Mouse (Mus musculus): ENCODE data around the gene Fstl3. TPM values are rescaled to one million over a fixed set of nuclear protein-coding genes. Genes with fewer than 3 reads are reported as not detected.
"Not testable (repeated sequence)": the region's sequence is repeated elsewhere in the genome, so short reads cannot be mapped to it uniquely, and the experiment has no call there.

The Fstl3 gene
- polyA plus RNA-seq, 1 experiment from 2014 or later = 1.9 TPM

DNA sequence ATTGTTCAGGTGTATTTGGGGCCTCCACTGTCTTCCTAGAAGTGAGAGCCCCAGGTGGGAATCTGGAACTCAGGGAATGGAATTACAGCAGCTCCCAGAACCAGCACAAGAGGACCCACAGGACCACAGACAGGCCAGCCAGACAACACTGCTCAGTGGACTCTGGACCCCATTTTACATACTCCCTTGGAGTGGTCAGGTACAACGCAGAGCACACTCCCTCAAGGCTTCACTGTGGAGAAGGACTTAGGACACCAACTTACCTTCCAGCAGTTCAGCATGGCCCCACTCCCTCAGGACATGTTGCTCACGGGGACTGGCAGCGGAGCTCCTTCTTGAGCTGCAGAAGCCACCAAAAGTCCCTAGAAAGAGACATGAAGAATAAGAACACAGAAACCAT is 31.7 kb upstream of the Fstl3 start:
- Histone ChIP-seq H3K4me3 (peak overlapping the region; percentile 77), H3K4me1 (peaks cover 10% of the 10 kb centered on the region)

DNA sequence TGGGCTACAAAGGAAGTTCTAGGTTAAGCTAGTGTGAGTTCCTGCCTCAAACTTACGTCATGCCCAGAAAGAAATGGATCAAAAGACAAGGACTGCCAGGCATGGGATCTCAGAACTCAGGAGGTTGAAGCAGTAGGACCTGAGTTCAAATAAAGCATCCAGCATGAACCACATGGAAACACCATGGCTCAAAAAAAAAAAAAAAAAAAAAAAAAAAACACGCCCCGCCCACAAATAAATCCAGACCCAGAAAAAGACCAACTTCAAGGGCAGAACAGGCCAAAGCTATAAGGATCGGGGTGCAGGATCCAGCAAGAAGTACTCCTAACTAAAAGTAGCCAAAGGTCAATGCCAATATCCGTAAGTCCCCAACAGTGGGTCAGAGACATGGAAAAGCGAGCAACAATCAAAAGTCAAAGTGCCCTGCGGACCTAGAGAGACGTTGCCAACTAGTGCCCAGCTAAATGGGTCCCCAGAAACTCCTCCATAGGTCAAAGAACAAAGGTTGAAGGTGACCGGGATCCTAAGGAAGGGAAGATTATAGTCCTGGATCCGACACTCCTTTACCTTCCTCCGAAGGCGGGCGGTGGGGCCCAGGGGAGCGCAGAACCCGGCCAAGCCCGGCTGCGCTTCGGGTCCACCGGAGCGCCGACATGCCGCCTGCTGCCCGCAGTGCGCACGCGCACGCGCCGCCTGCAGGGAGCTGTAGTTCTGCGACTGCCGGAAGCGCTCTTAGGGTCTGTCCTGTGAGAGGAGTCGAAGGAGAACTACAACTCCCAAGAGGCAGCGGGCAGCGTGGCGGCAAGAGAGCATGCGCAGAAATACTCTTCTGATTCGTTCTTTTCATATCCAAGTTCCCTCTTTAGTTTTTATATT is 30.9 kb upstream of the Fstl3 start, which contains the start of gene Polrmt:
Gene Polrmt, minus strand, starts transcription at position 684 of the 876 bp plus-strand sequence.
- Histone ChIP-seq H3K27ac (replicated peaks) (peak within 1 kb of the TSS; percentile 76), H3K36me3 (replicated peaks) (peaks cover 35% of the 10 kb centered on the region), H3K27me3 (replicated peaks; ENCODE audit: low read depth, poor library complexity, severe bottlenecking) (no peaks in the 10 kb centered on the region), H3K4me1 (peaks cover 10% of the 10 kb centered on the region), H3K4me3 (peak within 1 kb of the TSS; percentile 77), H3K9me3 (peaks cover 3% of the 10 kb centered on the region; the same call in 1 of the 2 replicates)
- DNase-seq (ENCODE audit: low spot score) = peak; percentile 97
- 3% methylated on average over 38 of the region's 38 CpGs for WGBS

More for the DNA sequence above, 31.7 kb upstream of the Fstl3 start:
- Histone ChIP-seq H3K36me3 (replicated peaks) (peaks cover 42% of the 10 kb centered on the region), H3K27ac (replicated peaks) (no peak overlapping the region), H3K27me3 (replicated peaks; ENCODE audit: low read depth, poor library complexity, severe bottlenecking) (no peaks in the 10 kb centered on the region), H3K9me3 (peaks cover 10% of the 10 kb centered on the region; the same call in 1 of the 2 replicates)
- no peak for DNase-seq (ENCODE audit: low spot score)
- 94% methylated on average over 3 of the region's 3 CpGs for WGBS

DNA sequence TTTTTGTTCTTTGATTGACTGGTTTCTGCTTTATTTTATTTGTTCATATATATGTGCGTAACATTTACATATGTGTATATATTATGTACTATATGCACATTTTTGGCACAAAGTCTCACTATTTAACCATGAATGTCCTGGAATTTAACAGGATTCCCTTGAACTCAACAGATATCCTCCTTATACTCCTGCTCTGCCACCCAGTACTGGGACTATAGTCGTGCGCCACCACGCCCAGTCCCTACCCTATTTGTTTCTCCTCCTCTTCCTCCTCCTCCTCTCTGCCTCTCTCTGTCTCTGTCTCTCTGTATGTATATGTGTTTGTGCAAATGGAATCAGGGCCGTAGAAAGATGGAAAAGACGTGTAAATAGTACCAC is 30.3 kb upstream of the Fstl3 start:
- peaks cover 10% of the 10 kb centered on the region for H3K4me1 ChIP-seq
- no peak for DNase-seq (ENCODE audit: low spot score)
- no peaks in the 10 kb centered on the region for H3K9me3 ChIP-seq
- H3K27me3 ChIP-seq (replicated peaks; ENCODE audit: low read depth, poor library complexity, severe bottlenecking) = no peaks in the 10 kb centered on the region
- H3K36me3 ChIP-seq (replicated peaks) = peaks cover 29% of the 10 kb centered on the region
- H3K27ac ChIP-seq (replicated peaks) = peak overlapping the region; percentile 76
- H3K4me3 ChIP-seq = peak overlapping the region; percentile 77
- 25% methylated on average over 6 of the region's 6 CpGs for WGBS

DNA sequence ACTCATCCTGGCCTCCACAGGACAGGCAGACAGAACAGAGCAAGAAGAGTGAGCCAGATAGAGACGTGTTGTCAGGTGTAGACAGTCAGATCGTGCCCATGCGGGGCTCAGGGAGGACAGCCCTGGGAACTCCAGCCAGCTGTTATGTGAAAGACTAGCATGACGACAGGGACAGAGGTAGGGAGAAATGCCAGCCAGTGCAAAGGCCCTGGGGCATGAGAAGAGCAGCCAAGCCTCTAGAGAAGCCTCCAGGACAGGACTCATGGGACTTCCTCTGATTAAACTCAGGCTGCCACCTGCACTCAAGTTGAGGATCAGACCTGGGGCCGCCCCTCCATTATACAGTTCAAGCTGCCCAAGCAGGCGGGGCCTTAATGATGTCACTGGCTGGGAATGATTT is 28.6 kb upstream of the Fstl3 start:
- Histone ChIP-seq H3K27ac (replicated peaks) (no peak overlapping the region), H3K9me3 (no peaks in the 10 kb centered on the region), H3K4me3 (no peak overlapping the region), H3K27me3 (replicated peaks; ENCODE audit: low read depth, poor library complexity, severe bottlenecking) (no peaks in the 10 kb centered on the region), H3K4me1 (peaks cover 10% of the 10 kb centered on the region), H3K36me3 (replicated peaks) (peaks cover 12% of the 10 kb centered on the region)
- DNase-seq (ENCODE audit: low spot score) = no peak
- WGBS = 80% methylated on average over 6 of the region's 6 CpGs

GRCm38 (mm10) chr10:79754856-79755516 is 22.1 kb upstream of the Fstl3 start, which contains the start of gene Fgf22:
Gene Fgf22, plus strand, starts transcription at chr10:79755076.
- 1% methylated on average over 36 of the region's 36 CpGs for WGBS
- DNase-seq (ENCODE audit: low spot score) = peak; percentile 87
- peaks cover 14% of the 10 kb centered on the region for H3K4me1 ChIP-seq
- no peaks in the 10 kb centered on the region for H3K9me3 ChIP-seq
- peak within 1 kb of the TSS; percentile 42 for H3K27ac ChIP-seq (replicated peaks)
- peaks cover 45% of the 10 kb centered on the region for H3K36me3 ChIP-seq (replicated peaks)
- H3K4me3 ChIP-seq = peak within 1 kb of the TSS; percentile 56
- H3K27me3 ChIP-seq (replicated peaks; ENCODE audit: low read depth, poor library complexity, severe bottlenecking) = 0 out of 2 replicates have a peak, but pooled peaks cover 9% of the 10 kb centered on the region

DNA sequence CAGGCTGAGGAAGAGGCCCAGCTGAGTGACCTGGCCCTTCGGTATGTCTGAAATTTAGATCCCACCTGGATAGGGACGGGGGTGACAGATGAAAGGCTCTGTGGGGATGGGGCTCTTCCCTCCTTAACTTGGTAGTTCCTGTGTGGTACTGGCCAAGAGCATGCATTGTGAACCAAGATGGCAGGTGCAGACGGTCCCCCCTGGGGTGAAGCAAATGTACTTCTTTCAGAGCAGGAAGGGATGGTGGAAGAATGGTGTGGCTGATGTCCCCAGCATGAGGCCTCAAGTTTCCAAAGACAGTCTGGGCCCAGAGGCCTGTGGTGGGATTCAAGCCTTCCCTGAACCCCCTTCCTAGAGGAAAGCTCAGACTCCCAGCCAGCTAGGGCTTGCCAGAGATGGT is 21.2 kb upstream of the Fstl3 start:
- Histone ChIP-seq H3K36me3 (replicated peaks) (peaks cover 54% of the 10 kb centered on the region), H3K4me3 (no peak overlapping the region), H3K27ac (replicated peaks) (no peak overlapping the region), H3K4me1 (peaks cover 14% of the 10 kb centered on the region), H3K9me3 (no peaks in the 10 kb centered on the region), H3K27me3 (replicated peaks; ENCODE audit: low read depth, poor library complexity, severe bottlenecking) (0 out of 2 replicates have a peak, but pooled peaks cover 9% of the 10 kb centered on the region)
- no peak for DNase-seq (ENCODE audit: low spot score)
- WGBS = 91% methylated on average over 3 of the region's 3 CpGs

GRCm38 (mm10) chr10:79756660-79757059 is 20.4 kb upstream of the Fstl3 start:
- no peaks in the 10 kb centered on the region for H3K9me3 ChIP-seq
- DNase-seq (ENCODE audit: low spot score) = no peak
- WGBS = 91% methylated on average over 24 of the region's 24 CpGs
- peaks cover 14% of the 10 kb centered on the region for H3K4me1 ChIP-seq
- 0 out of 2 replicates have a peak, but pooled peaks cover 9% of the 10 kb centered on the region for H3K27me3 ChIP-seq (replicated peaks; ENCODE audit: low read depth, poor library complexity, severe bottlenecking)
- peaks cover 62% of the 10 kb centered on the region for H3K36me3 ChIP-seq (replicated peaks)
- no peak overlapping the region for H3K27ac ChIP-seq (replicated peaks)
- no peak overlapping the region for H3K4me3 ChIP-seq

- H3K9me3 ChIP-seq; H3K27ac ChIP-seq (replicated peaks); DNase-seq (ENCODE audit: low spot score); H3K4me3 ChIP-seq; H3K27me3 ChIP-seq (replicated peaks; ENCODE audit: low read depth, poor library complexity, severe bottlenecking): not testable (repeated sequence)
- WGBS = 90% methylated on average over 1 of the region's 1 CpGs
- Histone ChIP-seq H3K36me3 (replicated peaks) (peaks cover 90% of the 10 kb centered on the region), H3K4me1 (peaks cover 24% of the 10 kb centered on the region)
Observed at GRCm38 (mm10) chr10:79759675-79760074, 17.4 kb upstream of the Fstl3 start.

- Histone ChIP-seq H3K27ac (replicated peaks) (no peak overlapping the region), H3K4me1 (peaks cover 24% of the 10 kb centered on the region), H3K4me3 (0 out of 2 replicates have a peak overlapping the region, but pooled peaks have one; percentile 8), H3K36me3 (replicated peaks) (peaks cover 96% of the 10 kb centered on the region), H3K9me3 (no peaks in the 10 kb centered on the region), H3K27me3 (replicated peaks; ENCODE audit: low read depth, poor library complexity, severe bottlenecking) (0 out of 2 replicates have a peak, but pooled peaks cover 6% of the 10 kb centered on the region)
- DNase-seq (ENCODE audit: low spot score) = no peak
- 92% methylated on average over 11 of the region's 11 CpGs for WGBS
Observed at GRCm38 (mm10) chr10:79760603-79761143, 16.4 kb upstream of the Fstl3 start.

DNA sequence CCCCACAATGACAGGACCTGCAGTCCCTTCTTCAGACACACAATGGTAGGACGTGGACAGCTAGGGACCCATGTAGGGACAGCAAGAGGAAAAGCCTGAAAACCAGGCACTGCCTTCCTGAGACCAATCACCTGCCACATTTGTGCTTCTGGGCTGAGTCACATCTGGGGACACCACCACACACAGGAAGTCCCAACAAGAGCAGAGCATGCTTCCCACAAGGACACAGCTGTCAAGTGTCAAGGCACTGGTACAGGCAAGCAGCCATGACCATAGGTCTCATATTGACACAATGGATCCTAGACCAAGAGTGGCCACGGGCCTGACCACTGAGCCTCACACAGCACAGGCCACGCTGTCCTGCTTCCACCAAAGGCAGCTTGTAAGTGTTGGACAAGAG is 14.2 kb upstream of the Fstl3 start:
- Histone ChIP-seq H3K4me3 (no peak overlapping the region), H3K4me1 (peaks cover 39% of the 10 kb centered on the region), H3K27me3 (replicated peaks; ENCODE audit: low read depth, poor library complexity, severe bottlenecking) (no peaks in the 10 kb centered on the region), H3K36me3 (replicated peaks) (peaks cover 74% of the 10 kb centered on the region), H3K27ac (replicated peaks) (no peak overlapping the region), H3K9me3 (no peaks in the 10 kb centered on the region)
- DNase-seq (ENCODE audit: low spot score) = no peak
- 91% methylated on average over 3 of the region's 3 CpGs for WGBS

DNA sequence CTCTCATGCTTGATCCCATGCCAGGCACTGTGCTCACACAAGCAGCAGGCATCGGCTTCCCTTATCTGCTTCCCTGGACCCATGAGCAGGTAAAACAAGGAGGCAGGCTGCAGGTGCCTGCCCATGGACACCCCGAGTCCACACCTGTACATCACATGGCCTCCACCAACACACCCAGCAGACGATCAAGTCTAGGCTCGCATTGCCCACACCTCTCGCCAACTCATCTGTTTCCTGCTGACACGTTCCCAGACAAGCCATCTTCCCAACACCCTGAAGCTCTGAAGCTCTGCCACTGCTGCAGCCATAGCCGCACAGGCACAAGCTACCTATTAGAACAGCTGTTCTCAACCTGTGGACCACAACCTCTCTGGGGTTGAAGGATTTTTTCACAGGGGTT is 12.8 kb upstream of the Fstl3 start:
- Histone ChIP-seq H3K4me1 (peaks cover 49% of the 10 kb centered on the region), H3K36me3 (replicated peaks) (peaks cover 60% of the 10 kb centered on the region)
- 91% methylated on average over 7 of the region's 7 CpGs for WGBS

DNA sequence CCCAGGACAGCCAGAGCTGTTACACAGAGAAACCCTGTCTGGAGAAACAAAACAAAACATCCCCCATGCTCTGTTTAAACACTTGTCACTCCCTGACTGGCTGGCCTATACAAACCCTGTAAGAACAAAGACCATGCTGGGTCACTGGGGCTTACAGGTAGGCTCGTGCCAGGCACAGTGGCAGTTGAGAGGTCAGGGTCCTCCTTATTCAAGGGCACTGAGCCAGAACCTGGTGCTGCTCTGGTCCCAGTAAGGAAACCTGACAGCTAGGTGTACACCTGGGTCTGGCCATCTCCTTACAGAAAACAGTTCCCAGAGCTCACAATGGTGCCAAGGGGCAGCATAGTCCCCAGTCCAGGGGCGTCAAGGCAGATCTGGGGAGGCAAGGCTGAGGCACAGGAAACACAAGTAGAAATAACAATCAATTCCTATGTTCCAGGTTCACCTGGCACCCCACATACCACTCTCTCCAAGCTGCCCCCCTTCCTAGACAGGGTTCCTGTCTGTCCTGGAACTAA is 11.8 kb upstream of the Fstl3 start:
- Histone ChIP-seq H3K9me3 (no peaks in the 10 kb centered on the region), H3K4me1 (peaks cover 49% of the 10 kb centered on the region), H3K27ac (replicated peaks) (no peak overlapping the region; the same call in 1 of the 2 replicates), H3K4me3 (peak overlapping the region; percentile 79), H3K36me3 (replicated peaks) (peaks cover 50% of the 10 kb centered on the region), H3K27me3 (replicated peaks; ENCODE audit: low read depth, poor library complexity, severe bottlenecking) (no peaks in the 10 kb centered on the region)
- DNase-seq (ENCODE audit: low spot score) = no peak
- 82% methylated on average over 2 of the region's 2 CpGs for WGBS

More for the DNA sequence above, 12.8 kb upstream of the Fstl3 start:
- Histone ChIP-seq H3K4me3 (peak overlapping the region; percentile 16; the same call in 1 of the 2 replicates), H3K27me3 (replicated peaks; ENCODE audit: low read depth, poor library complexity, severe bottlenecking) (no peaks in the 10 kb centered on the region), H3K9me3 (no peaks in the 10 kb centered on the region), H3K27ac (replicated peaks) (no peak overlapping the region)
- DNase-seq (ENCODE audit: low spot score) = no peak
